Mouse (Mus musculus) limb, embryonic 10.5 days (tissue): ENCODE measurements at regions not wholly inside any gene's neighbourhood (a gene's known extent, or its start where the extent isn't known, plus 50 kb on each side); places are given as distances from the start of the nearest gene placed in this dataset.

Experiments used
- DNase-seq: peaks from one replicate; pipeline ENCODE4 v3.0.0-alpha.2; 2017; ENCODE audit warnings: low spot score
- H3K27ac ChIP-seq: fragments of 300-500 bp; sonication (generic); 2 replicates; pipeline ENCODE4 v1.5.1; 2016; ENCODE audit warnings: mild to moderate bottlenecking
- H3K27me3 ChIP-seq: fragments of 300-500 bp; sonication (generic); 2 replicates; pipeline ENCODE4 v1.6.1; 2016; ENCODE audit warnings: low read depth, mild to moderate bottlenecking; ENCODE audit not compliant: poor library complexity, severe bottlenecking
- H3K36me3 ChIP-seq: fragments of 300-500 bp; sonication (generic); 2 replicates; pipeline ENCODE4 v1.6.1; 2016; ENCODE audit warnings: mild to moderate bottlenecking, moderate library complexity
- H3K4me1 ChIP-seq: fragments of 300-500 bp; sonication (generic); 2 replicates; pipeline ENCODE4 v1.6.1; 2016
- H3K4me3 ChIP-seq: fragments of 300-500 bp; sonication (generic); 2 replicates; pipeline ENCODE4 v1.5.1; 2016; ENCODE audit warnings: mild to moderate bottlenecking, moderate library complexity
- H3K9me3 ChIP-seq: fragments of 300-500 bp; sonication (generic); replicated peaks from 2 replicates; pipeline ENCODE4 v1.6.1; 2016; ENCODE audit warnings: mild to moderate bottlenecking
- WGBS: fragments of 180-500 bp; shearing (Covaris S2); methylation state at CpG from one replicate; pipeline ENCODE4 v1.1.7; 2016; 5-methylcytosine and 5-hydroxymethylcytosine counted together

GRCm38 (mm10) chr11:19830280-19831062 is 93.7 kb upstream of the Spred2 start:
- WGBS: 17% methylated on average over 18 of the region's 18 CpGs
- Histone ChIP-seq H3K9me3 (no peaks in the 10 kb centered on the region), H3K27me3 (peaks cover 9% of the 10 kb centered on the region; the same call in 1 of the 2 replicates), H3K4me3 (no peak overlapping the region), H3K4me1 (peaks cover 41% of the 10 kb centered on the region), H3K36me3 (no peaks in the 10 kb centered on the region), H3K27ac (no peak overlapping the region)
- DNase-seq: peak; percentile 89

- no peak for DNase-seq
- WGBS: 87% methylated on average over 8 of the region's 8 CpGs
- peaks cover 2% of the 10 kb centered on the region; the same call in 1 of the 2 replicates for H3K27me3 ChIP-seq
- H3K9me3 ChIP-seq: no peaks in the 10 kb centered on the region
- H3K4me3 ChIP-seq: no peak overlapping the region
- no peaks in the 10 kb centered on the region for H3K36me3 ChIP-seq
- 0 out of 2 replicates have a peak overlapping the region, but pooled peaks have one; percentile 57 for H3K27ac ChIP-seq
- peaks cover 25% of the 10 kb centered on the region for H3K4me1 ChIP-seq
Observed at GRCm38 (mm10) chr11:19834561-19834960, 89.6 kb upstream of the Spred2 start.

GRCm38 (mm10) chr11:19835221-19835745 is 88.9 kb upstream of the Spred2 start:
- no peaks in the 10 kb centered on the region for H3K9me3 ChIP-seq
- WGBS: 60% methylated on average over 6 of the region's 6 CpGs
- H3K27me3 ChIP-seq: no peaks in the 10 kb centered on the region
- no peak for DNase-seq
- H3K4me1 ChIP-seq: peaks cover 18% of the 10 kb centered on the region
- no peaks in the 10 kb centered on the region for H3K36me3 ChIP-seq
- H3K27ac ChIP-seq: peak overlapping the region; percentile 57
- H3K4me3 ChIP-seq: no peak overlapping the region

GRCm38 (mm10) chr11:19838932-19839331 is 85.2 kb upstream of the Spred2 start:
- Histone ChIP-seq H3K27ac (no peak overlapping the region), H3K36me3 (no peaks in the 10 kb centered on the region), H3K9me3 (no peaks in the 10 kb centered on the region), H3K4me3 (no peak overlapping the region), H3K27me3 (no peaks in the 10 kb centered on the region), H3K4me1 (peaks cover 14% of the 10 kb centered on the region)
- no peak for DNase-seq
- 95% methylated on average over 5 of the region's 5 CpGs for WGBS

GRCm38 (mm10) chr11:19843084-19843483 is 81.1 kb upstream of the Spred2 start:
- H3K36me3 ChIP-seq: no peaks in the 10 kb centered on the region
- no peak overlapping the region for H3K27ac ChIP-seq
- 85% methylated on average over 3 of the region's 3 CpGs for WGBS
- no peaks in the 10 kb centered on the region for H3K9me3 ChIP-seq
- no peak overlapping the region for H3K4me3 ChIP-seq
- H3K4me1 ChIP-seq: no peaks in the 10 kb centered on the region
- DNase-seq: no peak
- no peaks in the 10 kb centered on the region for H3K27me3 ChIP-seq

- Histone ChIP-seq H3K36me3 (no peaks in the 10 kb centered on the region), H3K9me3 (no peaks in the 10 kb centered on the region), H3K27me3 (no peaks in the 10 kb centered on the region), H3K27ac (no peak overlapping the region), H3K4me1 (peaks cover 24% of the 10 kb centered on the region), H3K4me3 (no peak overlapping the region)
- WGBS: 96% methylated on average over 6 of the region's 6 CpGs
- DNase-seq: no peak
Observed at GRCm38 (mm10) chr11:19847910-19848309, 76.3 kb upstream of the Spred2 start.

GRCm38 (mm10) chr11:19848412-19848811 is 75.8 kb upstream of the Spred2 start:
- no peaks in the 10 kb centered on the region for H3K27me3 ChIP-seq
- no peaks in the 10 kb centered on the region for H3K9me3 ChIP-seq
- no peak overlapping the region for H3K27ac ChIP-seq
- WGBS: 89% methylated on average over 6 of the region's 6 CpGs
- no peak for DNase-seq
- no peak overlapping the region for H3K4me3 ChIP-seq
- H3K4me1 ChIP-seq: peaks cover 24% of the 10 kb centered on the region
- no peaks in the 10 kb centered on the region for H3K36me3 ChIP-seq

GRCm38 (mm10) chr11:19849347-19849811 is 74.8 kb upstream of the Spred2 start:
- Histone ChIP-seq H3K9me3 (no peaks in the 10 kb centered on the region), H3K36me3 (no peaks in the 10 kb centered on the region), H3K27ac (peak overlapping the region; percentile 64; the same call in 1 of the 2 replicates), H3K4me3 (no peak overlapping the region), H3K27me3 (no peaks in the 10 kb centered on the region), H3K4me1 (peaks cover 24% of the 10 kb centered on the region)
- no peak for DNase-seq
- 50% methylated on average over 4 of the region's 4 CpGs for WGBS

- no peak for DNase-seq
- Histone ChIP-seq H3K27me3 (no peaks in the 10 kb centered on the region), H3K4me3 (no peak overlapping the region), H3K9me3 (no peaks in the 10 kb centered on the region), H3K27ac (peak overlapping the region; percentile 64; the same call in 1 of the 2 replicates), H3K4me1 (peaks cover 24% of the 10 kb centered on the region), H3K36me3 (no peaks in the 10 kb centered on the region)
- 82% methylated on average over 3 of the region's 3 CpGs for WGBS
Observed at GRCm38 (mm10) chr11:19849844-19850420, 74.2 kb upstream of the Spred2 start.

GRCm38 (mm10) chr11:19851022-19851615 is 73.1 kb upstream of the Spred2 start:
- Histone ChIP-seq H3K4me1 (peaks cover 24% of the 10 kb centered on the region), H3K27ac (no peak overlapping the region), H3K4me3 (no peak overlapping the region), H3K9me3 (no peaks in the 10 kb centered on the region), H3K27me3 (no peaks in the 10 kb centered on the region), H3K36me3 (no peaks in the 10 kb centered on the region)
- WGBS: 34% methylated on average over 6 of the region's 6 CpGs
- no peak for DNase-seq

- DNase-seq: no peak
- no peaks in the 10 kb centered on the region for H3K36me3 ChIP-seq
Observed at GRCm38 (mm10) chr11:19861596-19861995, 62.6 kb upstream of the Spred2 start.

GRCm38 (mm10) chr11:19863327-19863726 is 60.8 kb upstream of the Spred2 start:
- no peaks in the 10 kb centered on the region for H3K36me3 ChIP-seq
- H3K27me3 ChIP-seq: no peaks in the 10 kb centered on the region
- no peaks in the 10 kb centered on the region for H3K9me3 ChIP-seq
- no peak overlapping the region for H3K27ac ChIP-seq
- DNase-seq: no peak
- 84% methylated on average over 3 of the region's 3 CpGs for WGBS
- no peak overlapping the region for H3K4me3 ChIP-seq
- peaks cover 4% of the 10 kb centered on the region for H3K4me1 ChIP-seq

More at GRCm38 (mm10) chr11:19861596-19861995, 62.6 kb upstream of the Spred2 start:
- no peak overlapping the region for H3K4me3 ChIP-seq
- no peaks in the 10 kb centered on the region for H3K9me3 ChIP-seq
- H3K27me3 ChIP-seq: no peaks in the 10 kb centered on the region
- peaks cover 4% of the 10 kb centered on the region for H3K4me1 ChIP-seq
- H3K27ac ChIP-seq: no peak overlapping the region
- WGBS: 96% methylated on average over 4 of the region's 4 CpGs

- H3K36me3 ChIP-seq: no peaks in the 10 kb centered on the region
- peaks cover 4% of the 10 kb centered on the region for H3K4me1 ChIP-seq
- H3K9me3 ChIP-seq: no peaks in the 10 kb centered on the region
- no peaks in the 10 kb centered on the region for H3K27me3 ChIP-seq
- no peak for DNase-seq
- H3K4me3 ChIP-seq: no peak overlapping the region
- 42% methylated on average over 2 of the region's 2 CpGs for WGBS
- H3K27ac ChIP-seq: no peak overlapping the region
Observed at GRCm38 (mm10) chr11:19866262-19866661, 57.9 kb upstream of the Spred2 start.
